Mouse (Mus musculus) stomach, postnatal 0 days (tissue): ENCODE data around the gene Ankle1.

Experiments used
- CTCF ChIP-seq: IDR thresholded peaks from 2 replicates; pipeline ENCODE4 v1.5.1; 2016; ENCODE audit warnings: antibody characterized with exemption, low read depth, mild to moderate bottlenecking, moderate library complexity
- EP300 ChIP-seq: optimal IDR thresholded peaks from 2 replicates; pipeline ENCODE3; 2016; ENCODE audit warnings: antibody characterized with exemption

DNA sequence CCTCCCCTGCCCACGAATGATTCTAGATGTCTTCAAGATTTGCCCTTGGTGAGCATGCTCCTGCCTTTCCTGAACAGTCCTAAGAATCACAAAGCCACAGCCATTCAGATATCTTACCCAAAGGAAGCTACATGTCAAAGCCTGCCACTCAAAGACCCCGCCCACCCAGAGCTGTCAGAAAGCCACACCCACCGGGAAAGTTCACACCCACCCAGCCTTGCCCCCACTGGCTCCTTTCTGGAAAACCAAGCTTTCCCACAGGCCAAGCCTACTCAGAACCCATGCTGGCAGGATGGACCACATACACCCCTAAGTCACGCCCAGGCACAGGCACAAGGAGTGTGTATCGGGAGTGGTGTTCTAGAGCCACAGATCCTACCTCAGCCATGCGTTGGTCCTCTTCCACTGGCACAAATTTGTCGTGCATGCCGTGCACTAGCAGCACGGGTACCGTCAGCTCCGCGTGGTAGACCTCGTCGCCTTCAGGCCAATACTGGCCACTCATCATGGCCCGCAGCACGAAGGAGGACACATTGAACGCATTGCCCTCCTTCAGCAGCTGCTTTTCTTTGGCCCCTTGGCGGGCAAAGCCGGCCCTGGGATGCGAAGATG, 52.0 kb downstream of the Ankle1 start:
- TF ChIP-seq CTCF (no peak), EP300 (no peak)
